Mouse (Mus musculus): ENCODE data around the gene Zfyve27. TPM values are rescaled to one million over a fixed set of nuclear protein-coding genes. Genes with fewer than 3 reads are reported as not detected.
A peak's percentile ranks its signal among the peaks of the same experiment; 100 is the strongest.

Gene Zfyve27
- polyA plus RNA-seq, 1 experiment from 2014 or later, result 78.7 TPM

GRCm38 (mm10) chr19:42166130-42166529, 2.4 kb downstream of the Zfyve27 start:
- no peak for ATAC-seq
- no peak overlapping the region for H3K9ac ChIP-seq (replicated peaks; ENCODE audit: low read depth, low read length)
- no peak overlapping the region for H3K27ac ChIP-seq (ENCODE audit: low read length)
- 0 out of 2 replicates have a peak, but pooled peaks cover 5% of the 10 kb centered on the region for H3K27me3 ChIP-seq (replicated peaks; ENCODE audit: control insufficient read depth, insufficient read depth, low read length)
- H3K4me3 ChIP-seq (replicated peaks; ENCODE audit: low read length), result peak overlapping the region; percentile 20
- WGBS, result 5% methylated on average over 12 of the region's 12 CpGs
- no peaks in the 10 kb centered on the region for H3K9me3 ChIP-seq (ENCODE audit: control insufficient read depth, low read length)
- peaks cover 23% of the 10 kb centered on the region for H3K4me1 ChIP-seq (replicated peaks; ENCODE audit: control insufficient read depth, insufficient read depth, low read length)
- peak overlapping the region; percentile 39 for H3K4me2 ChIP-seq (ENCODE audit: low read length)
- no peaks in the 10 kb centered on the region for H3K36me3 ChIP-seq (ENCODE audit: control insufficient read depth, insufficient read depth)

- H3K4me3 ChIP-seq (replicated peaks; ENCODE audit: low read length), result no peak overlapping the region
- H3K27me3 ChIP-seq (replicated peaks; ENCODE audit: control insufficient read depth, insufficient read depth, low read length), result 0 out of 2 replicates have a peak, but pooled peaks cover 5% of the 10 kb centered on the region
- no peaks in the 10 kb centered on the region for H3K36me3 ChIP-seq (ENCODE audit: control insufficient read depth, insufficient read depth)
- H3K4me1 ChIP-seq (replicated peaks; ENCODE audit: control insufficient read depth, insufficient read depth, low read length), result peaks cover 30% of the 10 kb centered on the region
- H3K9me3 ChIP-seq (ENCODE audit: control insufficient read depth, low read length), result no peaks in the 10 kb centered on the region
- no peak overlapping the region for H3K9ac ChIP-seq (replicated peaks; ENCODE audit: low read depth, low read length)
- no peak overlapping the region for H3K4me2 ChIP-seq (ENCODE audit: low read length)
- ATAC-seq, result no peak
- H3K27ac ChIP-seq (ENCODE audit: low read length), result no peak overlapping the region
- WGBS, result 57% methylated on average over 3 of the region's 3 CpGs
These were observed 3.0 kb downstream of the Zfyve27 start for GRCm38 (mm10) chr19:42166766-42167165.

- Histone ChIP-seq H3K36me3 (ENCODE audit: control insufficient read depth, insufficient read depth) (no peaks in the 10 kb centered on the region), H3K27ac (ENCODE audit: low read length) (no peak overlapping the region), H3K4me3 (replicated peaks; ENCODE audit: low read length) (no peak overlapping the region), H3K9ac (replicated peaks; ENCODE audit: low read depth, low read length) (no peak overlapping the region), H3K9me3 (ENCODE audit: control insufficient read depth, low read length) (no peaks in the 10 kb centered on the region), H3K4me1 (replicated peaks; ENCODE audit: control insufficient read depth, insufficient read depth, low read length) (peaks cover 34% of the 10 kb centered on the region), H3K4me2 (ENCODE audit: low read length) (no peak overlapping the region), H3K27me3 (replicated peaks; ENCODE audit: control insufficient read depth, insufficient read depth, low read length) (0 out of 2 replicates have a peak, but pooled peaks cover 3% of the 10 kb centered on the region)
- ATAC-seq, result no peak
- 75% methylated on average over 9 of the region's 9 CpGs for WGBS
These were observed 3.7 kb downstream of the Zfyve27 start for GRCm38 (mm10) chr19:42167489-42167888.

GRCm38 (mm10) chr19:42169322-42169975, 5.7 kb downstream of the Zfyve27 start:
- H3K27ac ChIP-seq (ENCODE audit: low read length), result no peak overlapping the region
- no peak for ATAC-seq
- no peak overlapping the region for H3K9ac ChIP-seq (replicated peaks; ENCODE audit: low read depth, low read length)
- H3K4me3 ChIP-seq (replicated peaks; ENCODE audit: low read length), result no peak overlapping the region
- 75% methylated on average over 10 of the region's 10 CpGs for WGBS
- no peak overlapping the region for H3K4me2 ChIP-seq (ENCODE audit: low read length)
- 0 out of 2 replicates have a peak, but pooled peaks cover 3% of the 10 kb centered on the region for H3K27me3 ChIP-seq (replicated peaks; ENCODE audit: control insufficient read depth, insufficient read depth, low read length)
- H3K4me1 ChIP-seq (replicated peaks; ENCODE audit: control insufficient read depth, insufficient read depth, low read length), result peaks cover 27% of the 10 kb centered on the region
- no peaks in the 10 kb centered on the region for H3K36me3 ChIP-seq (ENCODE audit: control insufficient read depth, insufficient read depth)
- no peaks in the 10 kb centered on the region for H3K9me3 ChIP-seq (ENCODE audit: control insufficient read depth, low read length)

GRCm38 (mm10) chr19:42170025-42170969, 6.5 kb downstream of the Zfyve27 start:
- H3K9ac ChIP-seq (replicated peaks; ENCODE audit: low read depth, low read length), result peak overlapping the region; percentile 78
- WGBS, result 3% methylated on average over 47 of the region's 56 CpGs
- peak overlapping the region; percentile 61 for H3K4me3 ChIP-seq (replicated peaks; ENCODE audit: low read length)
- H3K27ac ChIP-seq (ENCODE audit: low read length), result no peak overlapping the region
- peak; percentile 93 for ATAC-seq
- peaks cover 27% of the 10 kb centered on the region for H3K4me1 ChIP-seq (replicated peaks; ENCODE audit: control insufficient read depth, insufficient read depth, low read length)
- no peaks in the 10 kb centered on the region for H3K9me3 ChIP-seq (ENCODE audit: control insufficient read depth, low read length)
- H3K27me3 ChIP-seq (replicated peaks; ENCODE audit: control insufficient read depth, insufficient read depth, low read length), result 0 out of 2 replicates have a peak, but pooled peaks cover 3% of the 10 kb centered on the region
- peak overlapping the region; percentile 93 for H3K4me2 ChIP-seq (ENCODE audit: low read length)
- no peaks in the 10 kb centered on the region for H3K36me3 ChIP-seq (ENCODE audit: control insufficient read depth, insufficient read depth)

GRCm38 (mm10) chr19:42176841-42177240, 13.1 kb downstream of the Zfyve27 start:
- peaks cover 2% of the 10 kb centered on the region; the same call in 1 of the 2 replicates for H3K36me3 ChIP-seq (ENCODE audit: control insufficient read depth, insufficient read depth)
- no peaks in the 10 kb centered on the region for H3K27me3 ChIP-seq (replicated peaks; ENCODE audit: control insufficient read depth, insufficient read depth, low read length)
- no peaks in the 10 kb centered on the region for H3K9me3 ChIP-seq (ENCODE audit: control insufficient read depth, low read length)
- H3K4me3 ChIP-seq (replicated peaks; ENCODE audit: low read length), result no peak overlapping the region
- WGBS, result 87% methylated on average over 7 of the region's 7 CpGs
- no peak overlapping the region for H3K27ac ChIP-seq (ENCODE audit: low read length)
- no peak overlapping the region for H3K9ac ChIP-seq (replicated peaks; ENCODE audit: low read depth, low read length)
- peaks cover 4% of the 10 kb centered on the region for H3K4me1 ChIP-seq (replicated peaks; ENCODE audit: control insufficient read depth, insufficient read depth, low read length)
- H3K4me2 ChIP-seq (ENCODE audit: low read length), result no peak overlapping the region
- ATAC-seq, result no peak

- 98% methylated on average over 2 of the region's 2 CpGs for WGBS
- Histone ChIP-seq H3K36me3 (ENCODE audit: control insufficient read depth, insufficient read depth) (peaks cover 2% of the 10 kb centered on the region; the same call in 1 of the 2 replicates), H3K27me3 (replicated peaks; ENCODE audit: control insufficient read depth, insufficient read depth, low read length) (no peaks in the 10 kb centered on the region), H3K4me1 (replicated peaks; ENCODE audit: control insufficient read depth, insufficient read depth, low read length) (no peaks in the 10 kb centered on the region), H3K27ac (ENCODE audit: low read length) (no peak overlapping the region), H3K9ac (replicated peaks; ENCODE audit: low read depth, low read length) (no peak overlapping the region), H3K4me3 (replicated peaks; ENCODE audit: low read length) (no peak overlapping the region), H3K9me3 (ENCODE audit: control insufficient read depth, low read length) (no peaks in the 10 kb centered on the region), H3K4me2 (ENCODE audit: low read length) (no peak overlapping the region)
- ATAC-seq, result no peak
These were observed 13.7 kb downstream of the Zfyve27 start for GRCm38 (mm10) chr19:42177461-42177860.

- Histone ChIP-seq H3K36me3 (ENCODE audit: control insufficient read depth, insufficient read depth) (peaks cover 6% of the 10 kb centered on the region; the same call in 1 of the 2 replicates), H3K4me3 (replicated peaks; ENCODE audit: low read length) (no peak overlapping the region), H3K27me3 (replicated peaks; ENCODE audit: control insufficient read depth, insufficient read depth, low read length) (no peaks in the 10 kb centered on the region), H3K4me2 (ENCODE audit: low read length) (no peak overlapping the region), H3K27ac (ENCODE audit: low read length) (no peak overlapping the region), H3K9ac (replicated peaks; ENCODE audit: low read depth, low read length) (no peak overlapping the region), H3K9me3 (ENCODE audit: control insufficient read depth, low read length) (no peaks in the 10 kb centered on the region), H3K4me1 (replicated peaks; ENCODE audit: control insufficient read depth, insufficient read depth, low read length) (no peaks in the 10 kb centered on the region)
- 90% methylated on average over 14 of the region's 14 CpGs for WGBS
- no peak for ATAC-seq
These were observed 15.6 kb downstream of the Zfyve27 start for GRCm38 (mm10) chr19:42179356-42179755.

GRCm38 (mm10) chr19:42182673-42183072, 18.9 kb downstream of the Zfyve27 start:
- Histone ChIP-seq H3K4me2 (ENCODE audit: low read length) (no peak overlapping the region), H3K4me3 (replicated peaks; ENCODE audit: low read length) (no peak overlapping the region), H3K27me3 (replicated peaks; ENCODE audit: control insufficient read depth, insufficient read depth, low read length) (no peaks in the 10 kb centered on the region), H3K9me3 (ENCODE audit: control insufficient read depth, low read length) (no peaks in the 10 kb centered on the region), H3K36me3 (ENCODE audit: control insufficient read depth, insufficient read depth) (peaks cover 11% of the 10 kb centered on the region; the same call in 1 of the 2 replicates), H3K27ac (ENCODE audit: low read length) (no peak overlapping the region), H3K9ac (replicated peaks; ENCODE audit: low read depth, low read length) (no peak overlapping the region), H3K4me1 (replicated peaks; ENCODE audit: control insufficient read depth, insufficient read depth, low read length) (no peaks in the 10 kb centered on the region)
- 55% methylated on average over 6 of the region's 6 CpGs for WGBS
- ATAC-seq, result no peak

Measured in forebrain, embryonic 16.5 days (tissue).